10 mouse cellular contexts compared by ENCODE assay signal in the genomic region with DNA sequence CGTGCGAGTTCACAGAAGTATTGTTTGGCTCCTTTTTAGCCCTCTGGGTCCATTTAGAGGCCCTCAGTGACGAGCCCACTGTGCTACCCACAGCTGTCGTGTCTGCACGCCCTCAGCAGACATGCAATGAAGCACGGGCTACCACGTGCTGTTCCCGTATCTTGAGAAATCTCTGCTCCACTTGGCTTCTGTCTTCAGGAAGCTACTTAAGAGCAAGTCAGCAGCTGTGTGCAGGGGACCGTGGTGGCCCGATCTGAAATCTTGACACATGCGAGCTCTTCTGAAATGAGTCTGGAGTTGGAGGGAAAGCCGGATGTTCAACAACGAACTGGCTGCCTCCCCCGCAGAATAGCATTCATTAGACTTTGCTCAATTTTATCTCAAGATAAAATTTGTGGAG. TPM values are rescaled to one million over a fixed set of nuclear protein-coding genes. Genes with fewer than 3 reads are reported as not detected.
DNase-seq lines count a peak whose midpoint lies in the region; ATAC-seq and TF ChIP-seq lines count a peak whose summit lies in the region.
"Had no signal": no experiment of that assay in that cellular context is flagged by ENCODE, and none has a peak within 500 bp of the region (broad histone marks: within the 10 kb centered on the region; RNA-seq: fewer than 3 reads in every experiment).

No protein-coding gene starts in this region.

- 37% methylated on average over 14 of the region's 14 CpGs for WGBS in heart, embryonic 14.5 days
- 39% methylated on average over 14 of the region's 14 CpGs for WGBS in lung, postnatal 0 days

- no peaks in the 10 kb centered on the region for H3K36me3 ChIP-seq in heart, embryonic 14.5 days (ENCODE audit: control insufficient read depth, insufficient read depth, low read length)
- H3K36me3 ChIP-seq in lung, postnatal 0 days (ENCODE audit: insufficient read depth, low read length), result 0 out of 2 replicates have a peak, but pooled peaks cover 4% of the 10 kb centered on the region

- no peak for TF ChIP-seq EP300 in lung, postnatal 0 days (IDR thresholded peaks at IDR 0.05)

- ATAC-seq in heart, embryonic 14.5 days (ENCODE audit: insufficient number of reproducible peaks, insufficient read depth, low FRiP score, low read depth), result 0 out of 2 replicates have a peak, but pooled peaks have one; percentile 23
- ATAC-seq in lung, postnatal 0 days, result peak; percentile 89

- H3K27ac ChIP-seq in heart, embryonic 14.5 days (replicated peaks in 1 of 2; ENCODE audit: control insufficient read depth in 1 of 2, insufficient read depth in 1 of 2, low read depth in 2 of 2, low read length in 2 of 2), result peak overlapping the region; percentile 20 to 64; a peak in 2 of 4 replicates
- H3K27ac ChIP-seq in lung, postnatal 0 days (ENCODE audit: low read length), result no peak overlapping the region

- 0 out of 2 replicates have a peak, but pooled peaks cover 3% of the 10 kb centered on the region for H3K9me3 ChIP-seq in heart, embryonic 14.5 days (ENCODE audit: control insufficient read depth, low read length)
- H3K9me3 ChIP-seq in lung, postnatal 0 days (ENCODE audit: low read length), result no peaks in the 10 kb centered on the region

- peak overlapping the region; percentile 35 for H3K4me2 ChIP-seq in heart, embryonic 14.5 days (ENCODE audit: low read length)
- H3K4me2 ChIP-seq in lung, postnatal 0 days (replicated peaks; ENCODE audit: low read depth, low read length), result no peak overlapping the region

- no peak for DNase-seq in heart, postnatal 36 days
- peak; percentile 32 for DNase-seq in brain, adult 2 months (ENCODE audit: low read depth, low spot score)
- DNase-seq in kidney, adult 18-20 months, result peak; percentile 24
- peak; percentile 81 for DNase-seq in lung, postnatal 0 days (ENCODE audit: low spot score)
- DNase-seq in adipocyte (ENCODE audit: low spot score), result no peak
- no peak for DNase-seq in left cerebral cortex, postnatal 4 days
- no peak for DNase-seq in layer of hippocampus, adult 9-10 months (ENCODE audit: low spot score)
- DNase-seq: cerebellum, postnatal 14 days; thymus, postnatal 36 days had no signal

- TF ChIP-seq CTCF in lung, postnatal 0 days (IDR thresholded peaks at IDR 0.05), result no peak

- peak overlapping the region; percentile 21; the same call in 1 of the 2 replicates for H3K9ac ChIP-seq in heart, embryonic 14.5 days (ENCODE audit: low read length)
- H3K9ac ChIP-seq in lung, postnatal 0 days (replicated peaks; ENCODE audit: low read depth), result no peak overlapping the region

- intact Hi-C loops in heart, postnatal 36 days (cut with DNase I), result no loop called here
- intact Hi-C loops in left cerebral cortex, postnatal 4 days (cut with DNase I), result no loop called here

- H3K4me1 ChIP-seq in heart, embryonic 14.5 days (ENCODE audit: control insufficient read depth in 2 of 2, insufficient read depth in 2 of 2, low read length in 2 of 2), result peaks cover 11 to 15% of the 10 kb centered on the region in 2 experiments
- 0 out of 2 replicates have a peak, but pooled peaks cover 2% of the 10 kb centered on the region for H3K4me1 ChIP-seq in lung, postnatal 0 days (ENCODE audit: insufficient read depth, low read depth, low read length)

- no peak overlapping the region for H3K4me3 ChIP-seq in heart, embryonic 14.5 days (ENCODE audit: control insufficient read depth in 1 of 2, insufficient read depth in 1 of 2, low read depth in 1 of 2, low read length in 2 of 2)
- no peak overlapping the region for H3K4me3 ChIP-seq in lung, postnatal 0 days (ENCODE audit: low read depth, low read length)

- H3K27me3 ChIP-seq in heart, embryonic 14.5 days (ENCODE audit: control insufficient read depth, insufficient read depth, low read length), result no peaks in the 10 kb centered on the region
- H3K27me3 ChIP-seq in lung, postnatal 0 days (replicated peaks; ENCODE audit: insufficient read depth, low read length), result no peaks in the 10 kb centered on the region

RNA-seq across cellular contexts. Expression of a gene that starts 43.3 kb away (rescaled TPM):
- 35.6 and 36.6 TPM in 2 replicates for polyA plus RNA-seq in heart, embryonic 14.5 days (2014; fragmentation: Nextera tagmentation; extraction: Ambion mirVana)
- 10 to 100 TPM; 27.0 to 28.5 TPM for total RNA-seq in heart, postnatal 36 days (2021)
- 46.3 and 47.9 TPM in 2 replicates for polyA plus RNA-seq in lung, postnatal 0 days (2015; fragmentation: Nextera tagmentation; extraction: Ambion mirVana)
- total RNA-seq in left cerebral cortex, postnatal 4 days (2021), result 10 to 100 TPM; 31.6 to 35.8 TPM

Comparison
In these comparisons a context has a peak if more than half of its experiments do, and no peak if none do; other contexts are left out.
1. DNase-seq: peak in brain, adult 2 months (single experiment), kidney, adult 18-20 months (single experiment) and lung, postnatal 0 days (single experiment); none in heart, postnatal 36 days (0 of 2), adipocyte (single experiment), left cerebral cortex, postnatal 4 days (single experiment) and layer of hippocampus, adult 9-10 months (single experiment).